Mouse (Mus musculus) bone marrow, adult 2 months (tissue): ENCODE measurements around the gene Lsamp. TPM values are rescaled to one million over a fixed set of nuclear protein-coding genes. Genes with fewer than 3 reads are reported as not detected.
"Not testable (repeated sequence)": the region's sequence is repeated elsewhere in the genome, so short reads cannot be mapped to it uniquely, and the experiment has no call there.

Experiments
- H3K27ac ChIP-seq: fragments of 200-500 bp; 2 replicates; pipeline ENCODE4 v1.5.1; 2012; ENCODE audit warnings: low read depth, mild to moderate bottlenecking, control low read depth, inconsistent platforms, low read length; ENCODE audit not compliant: control insufficient read depth, poor library complexity, insufficient read depth
- H3K4me1 ChIP-seq: fragments of 200-500 bp; 2 replicates; pipeline ENCODE4 v1.6.1; 2011; ENCODE audit warnings: low read length; ENCODE audit not compliant: control insufficient read depth, insufficient read depth
- H3K4me3 ChIP-seq: fragments of 200-500 bp; replicated peaks from 2 replicates; pipeline ENCODE3; 2011; ENCODE audit warnings: mild to moderate bottlenecking, low read depth, low read length, control low read depth; ENCODE audit not compliant: control insufficient read depth
- CTCF ChIP-seq: fragments of 200-500 bp; IDR thresholded peaks from 2 replicates; pipeline ENCODE4 v1.5.1; 2011; ENCODE audit warnings: low read length, control low read depth; ENCODE audit not compliant: control insufficient read depth, insufficient read depth
- POLR2A ChIP-seq: fragments of 200-500 bp; IDR thresholded peaks from 2 replicates; pipeline ENCODE4 v1.6.1; 2011; ENCODE audit warnings: low read depth, mild to moderate bottlenecking, control low read depth, low read length, borderline replicate concordance; ENCODE audit not compliant: control insufficient read depth
- WGBS: fragments of 180-500 bp; shearing (Covaris S2); methylation state at CpG from one replicate; pipeline ENCODE4 v1.1.7; 2018; 5-methylcytosine and 5-hydroxymethylcytosine counted together
- polyA plus RNA-seq: library from polyadenylated mRNA; stranded (reverse); fragments of >200 nt; gene quantifications from 2 replicates; pipeline ENCODE4 v1.2.4, GENCODE M21; 2011; ENCODE audit warnings: low replicate concordance; ENCODE audit not compliant: missing spikeins, insufficient read depth, insufficient read length

Gene Lsamp
- polyA plus RNA-seq, 1 experiment: not detected

DNA sequence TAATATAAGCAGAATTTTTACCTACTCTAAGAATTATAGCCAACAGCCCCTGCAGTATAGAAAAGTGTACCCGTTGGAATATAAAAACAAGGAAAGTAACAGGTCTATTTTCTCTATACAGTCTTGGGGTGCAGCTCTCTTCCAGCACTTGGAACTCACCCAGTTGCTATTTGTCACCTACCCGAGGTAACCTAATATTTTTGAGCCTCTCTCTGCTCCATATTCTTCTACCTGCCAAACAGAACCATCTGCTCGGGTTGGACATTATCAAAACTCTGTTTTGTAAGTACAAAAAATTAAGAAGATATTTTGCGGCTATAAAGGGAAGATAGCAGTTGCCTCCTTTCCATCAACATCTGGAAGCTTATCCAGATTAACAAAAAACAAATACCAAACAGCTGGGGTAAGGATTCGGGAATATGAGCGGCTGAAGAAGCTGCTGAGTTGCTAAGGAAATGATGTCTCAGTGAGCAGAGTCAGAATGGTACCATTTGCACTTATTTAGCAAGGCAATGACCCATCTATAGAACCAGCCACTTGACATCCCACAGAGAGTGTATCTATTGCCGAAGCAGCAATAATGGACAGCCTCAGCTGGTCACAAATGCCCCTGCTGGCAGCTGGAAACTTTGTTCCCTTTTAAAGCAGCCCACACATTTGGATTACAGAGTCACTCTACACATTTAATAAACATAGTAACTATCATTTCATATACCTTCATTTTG lies 1957.6 kb downstream of the Lsamp start:
- no peaks in the 10 kb centered on the region for H3K4me1 ChIP-seq
- no peak for TF ChIP-seq CTCF
- no peak for TF ChIP-seq POLR2A
- H3K27ac ChIP-seq: no peak overlapping the region
- WGBS: 73% methylated on average over 7 of the region's 7 CpGs
- no peak overlapping the region for H3K4me3 ChIP-seq

GRCm38 (mm10) chr16:41957811-41958210 lies 1973.7 kb downstream of the Lsamp start:
- Histone ChIP-seq H3K4me3 (no peak overlapping the region), H3K27ac (no peak overlapping the region), H3K4me1 (no peaks in the 10 kb centered on the region)
- 91% methylated on average over 3 of the region's 3 CpGs for WGBS
- no peak for TF ChIP-seq CTCF
- no peak for TF ChIP-seq POLR2A

DNA sequence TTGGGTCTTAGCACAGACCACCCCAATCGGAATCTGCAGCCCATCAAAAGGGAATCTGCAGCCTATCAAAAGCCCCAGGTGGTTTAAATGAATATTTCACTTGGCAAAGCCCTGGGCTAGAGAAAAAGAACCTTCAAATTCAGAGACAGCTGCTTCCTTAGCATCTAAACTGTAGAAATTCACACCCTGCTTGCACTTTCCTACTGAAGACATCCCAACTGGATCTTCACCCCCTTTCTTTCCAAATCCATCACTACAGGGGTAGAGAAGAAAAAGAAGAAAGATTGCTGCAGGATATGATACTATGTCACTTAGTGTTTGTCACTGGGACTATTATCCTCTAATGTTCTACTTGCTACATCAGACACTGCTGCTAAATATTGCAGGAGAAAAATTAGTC lies 1981.5 kb downstream of the Lsamp start:
- Histone ChIP-seq H3K27ac (no peak overlapping the region), H3K4me3 (no peak overlapping the region), H3K4me1 (no peaks in the 10 kb centered on the region)
- TF ChIP-seq POLR2A: no peak
- no peak for TF ChIP-seq CTCF
- 47% methylated on average over 1 of the region's 1 CpGs for WGBS

DNA sequence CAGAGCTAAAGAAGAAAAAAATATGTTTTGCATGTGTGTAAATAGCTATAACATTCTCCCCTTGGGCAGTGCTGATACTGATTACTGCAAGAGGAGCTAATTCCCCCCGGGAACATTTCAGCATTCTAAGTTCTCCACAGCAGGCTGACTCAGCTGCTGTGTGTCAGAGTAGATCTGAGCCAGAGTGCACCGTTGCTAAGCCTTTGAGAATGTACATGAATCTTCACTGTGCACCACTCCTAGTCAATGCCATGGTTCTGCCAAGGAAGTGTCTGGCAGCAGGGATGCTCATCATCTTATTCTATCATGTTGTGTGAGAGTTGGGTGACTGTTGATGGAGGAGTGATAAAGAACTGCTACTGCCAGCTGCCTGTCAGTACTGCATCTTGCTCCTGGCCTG lies 1985.1 kb downstream of the Lsamp start:
- Histone ChIP-seq H3K4me3 (no peak overlapping the region), H3K27ac (no peak overlapping the region), H3K4me1 (no peaks in the 10 kb centered on the region)
- 79% methylated on average over 2 of the region's 2 CpGs for WGBS
- TF ChIP-seq POLR2A: no peak
- TF ChIP-seq CTCF: no peak

DNA sequence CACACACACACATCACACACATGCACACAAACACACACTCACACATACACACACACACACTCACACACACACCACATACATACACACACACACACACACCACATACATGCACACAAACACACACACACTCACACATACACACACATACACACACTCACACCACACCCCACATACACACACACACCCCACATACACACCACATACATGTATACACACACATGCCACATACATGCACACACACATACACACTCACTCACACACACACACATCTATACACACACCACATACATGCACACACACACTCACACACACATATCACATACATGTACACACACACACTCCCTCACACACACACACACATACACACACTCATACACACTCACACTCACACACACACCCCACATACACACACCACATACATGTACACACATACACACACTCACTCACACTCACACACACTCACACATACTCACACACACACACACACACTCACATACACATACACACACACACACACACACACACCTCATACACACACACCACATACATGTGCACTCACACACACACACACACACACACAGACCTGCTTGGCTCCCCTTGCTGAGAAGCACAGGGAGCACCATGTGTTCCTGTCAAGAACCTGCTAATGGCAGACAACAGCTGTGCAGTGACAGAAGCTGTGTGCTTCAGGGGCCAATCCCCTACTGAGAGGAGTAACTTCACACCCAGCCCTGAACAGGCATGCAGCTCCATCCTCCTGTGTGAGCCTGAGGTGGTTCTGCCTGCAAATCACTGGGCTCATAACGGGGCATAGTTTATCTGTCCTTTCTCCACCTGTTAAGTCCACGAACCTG lies 1990.9 kb downstream of the Lsamp start:
- H3K27ac ChIP-seq: no peak overlapping the region
- TF ChIP-seq POLR2A (no peak), CTCF (no peak)
- no peaks in the 10 kb centered on the region; the same call in 1 of the 2 replicates for H3K4me1 ChIP-seq
- H3K4me3 ChIP-seq: no peak overlapping the region
- WGBS: 61% methylated on average over 2 of the region's 2 CpGs

- TF ChIP-seq CTCF (no peak), POLR2A (no peak)
- no peaks in the 10 kb centered on the region; the same call in 1 of the 2 replicates for H3K4me1 ChIP-seq
- WGBS: 73% methylated on average over 5 of the region's 5 CpGs
- H3K27ac ChIP-seq: no peak overlapping the region
- H3K4me3 ChIP-seq: no peak overlapping the region
Observed at GRCm38 (mm10) chr16:41976897-41977296, 1992.7 kb downstream of the Lsamp start.

DNA sequence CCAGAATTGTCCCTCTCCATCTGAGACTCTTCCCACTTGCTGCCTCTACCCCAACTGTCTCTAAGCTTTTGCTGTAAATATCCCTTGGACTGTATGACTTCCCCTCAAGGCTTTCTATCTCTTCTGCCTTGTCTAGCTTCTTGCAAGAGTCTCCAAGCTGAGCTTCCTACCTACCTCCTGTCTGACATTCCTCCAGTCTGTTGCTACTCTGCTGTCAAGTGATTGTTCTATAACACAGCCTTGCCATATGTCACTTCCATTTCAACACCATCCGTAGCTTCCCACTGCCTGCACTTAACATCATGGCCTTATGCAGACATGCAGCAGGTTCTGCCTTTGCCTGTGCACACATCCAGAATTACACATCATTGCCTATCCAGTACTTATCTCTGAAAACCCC lies 2012.8 kb downstream of the Lsamp start:
- TF ChIP-seq CTCF (no peak), POLR2A (no peak)
- Histone ChIP-seq H3K4me3 (no peak overlapping the region), H3K27ac (no peak overlapping the region), H3K4me1 (no peaks in the 10 kb centered on the region)
- WGBS: 72% methylated on average over 1 of the region's 1 CpGs

DNA sequence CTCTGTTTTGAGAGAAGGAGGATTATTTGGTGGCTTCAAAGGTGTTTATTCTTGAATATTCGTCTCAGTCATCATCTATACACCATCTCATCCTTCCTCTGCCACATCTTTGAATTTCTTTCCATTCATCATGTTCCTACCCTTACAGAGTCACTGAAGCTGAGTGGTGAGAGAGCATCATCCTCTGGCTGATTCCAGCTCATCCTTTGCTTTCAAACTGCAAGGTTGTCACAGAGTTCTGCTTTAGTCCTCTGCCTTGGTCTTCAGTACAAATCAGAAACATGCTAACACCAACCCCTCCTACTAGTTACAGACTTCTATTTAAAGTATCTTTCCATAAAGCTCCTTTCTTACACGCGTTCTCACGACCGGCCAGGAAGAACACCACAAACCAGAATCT lies 2018.8 kb downstream of the Lsamp start:
- WGBS: 87% methylated on average over 5 of the region's 5 CpGs
- Histone ChIP-seq H3K4me1 (no peaks in the 10 kb centered on the region), H3K4me3 (no peak overlapping the region), H3K27ac (no peak overlapping the region)
- TF ChIP-seq POLR2A (no peak), CTCF (no peak)

DNA sequence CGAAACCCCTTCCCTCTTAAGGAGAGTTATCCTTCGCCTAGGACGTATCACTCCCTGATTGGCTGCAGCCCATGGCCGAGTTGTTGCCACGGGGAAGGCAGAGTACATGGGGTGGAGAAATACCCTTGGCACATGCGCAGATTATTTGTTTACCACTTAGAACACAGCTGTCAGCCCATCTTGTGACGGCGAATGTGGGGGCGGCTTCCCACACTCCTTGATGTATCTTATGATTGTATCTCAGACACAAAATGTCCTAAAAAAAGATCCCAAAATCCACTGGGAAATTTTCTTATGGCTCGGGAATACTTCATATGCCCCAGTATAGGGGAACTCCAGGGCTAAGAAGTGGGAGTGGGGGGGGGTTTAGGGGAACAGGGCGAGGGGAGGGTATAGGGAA lies 2019.3 kb downstream of the Lsamp start:
- 82% methylated on average over 11 of the region's 11 CpGs for WGBS
- H3K27ac ChIP-seq, H3K4me1 ChIP-seq, H3K4me3 ChIP-seq: not testable (repeated sequence)
